Mouse (Mus musculus) yolk sac, embryonic 10.5 days (tissue): ENCODE measurements at regions not wholly inside any gene's neighbourhood (a gene's known extent, or its start where the extent isn't known, plus 50 kb on each side); places are given as distances from the start of the nearest gene placed in this dataset.

Source experiments
- DNase-seq: peaks from one replicate; pipeline ENCODE4 v3.0.0-alpha.2; 2017; ENCODE audit warnings: low spot score

DNA sequence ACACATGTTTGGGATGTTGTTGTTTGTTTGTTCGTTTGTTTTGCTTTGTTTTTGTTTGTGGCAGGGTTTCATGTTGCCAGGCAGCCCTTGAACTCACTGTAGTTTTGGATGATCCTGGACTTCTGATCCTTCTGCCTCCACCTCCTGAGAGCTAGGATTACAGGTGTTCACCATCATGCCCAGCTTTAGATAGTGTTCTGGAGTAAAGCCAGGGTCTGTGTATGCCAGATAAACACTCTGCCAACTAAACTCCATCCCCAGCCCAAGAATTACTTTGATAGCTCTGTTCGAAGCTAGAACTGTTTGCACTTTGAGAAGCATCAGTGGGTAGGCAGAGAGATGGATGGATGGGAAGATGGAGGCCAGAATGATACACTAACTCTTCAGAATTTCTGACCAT, 368.0 kb upstream of the Gm10306 start:
- no peak for DNase-seq

- DNase-seq, result no peak
Measured at GRCm38 (mm10) chr4:94188888-94189287, 367.5 kb upstream of the Gm10306 start.

- DNase-seq, result no peak
Measured at GRCm38 (mm10) chr4:94190940-94191339, 365.4 kb upstream of the Gm10306 start.

DNA sequence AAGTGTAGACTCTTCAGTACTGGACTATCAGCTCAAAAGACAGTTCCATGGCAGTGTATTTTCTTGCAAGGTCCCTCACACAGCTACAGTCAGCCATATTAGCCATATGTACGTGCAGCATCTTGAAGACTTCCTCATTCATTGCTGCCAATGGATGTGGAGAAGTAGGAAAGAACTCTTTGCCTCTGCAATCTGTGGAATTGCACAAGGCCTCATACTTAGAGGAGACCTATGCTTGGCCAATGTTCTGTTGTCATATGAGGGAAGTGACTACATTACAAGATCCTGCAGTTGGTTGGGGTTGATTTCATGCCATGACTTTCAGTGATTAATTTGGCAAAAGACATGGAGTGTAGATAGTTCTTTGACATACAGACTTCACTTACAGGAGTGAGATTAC, 340.1 kb upstream of the Gm10306 start:
- DNase-seq, result no peak

DNA sequence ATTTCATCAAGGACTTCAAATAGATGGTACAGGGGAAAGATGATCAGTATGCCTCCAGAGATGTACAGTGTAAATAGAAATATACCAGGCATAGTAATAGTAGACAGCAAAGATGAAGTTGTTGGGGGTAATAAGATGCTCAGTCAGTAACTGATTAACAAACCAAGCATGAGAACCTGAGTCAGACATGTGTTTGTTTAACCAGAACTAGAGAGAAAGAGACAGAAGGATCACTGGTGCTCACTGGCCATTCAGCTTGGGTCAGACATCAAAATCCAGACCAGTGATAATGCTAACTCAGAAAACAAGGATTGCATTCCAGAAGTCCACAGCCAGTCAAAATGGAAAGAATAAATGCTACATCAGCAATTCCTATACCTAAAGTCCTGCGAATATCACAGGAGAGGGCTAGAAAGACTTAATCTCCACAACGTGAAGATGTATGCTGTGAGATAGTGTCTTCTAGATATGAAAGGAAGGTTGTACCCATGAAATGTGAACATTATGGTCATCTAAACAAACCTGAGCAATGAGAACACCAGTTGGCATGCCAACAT, 320.6 kb upstream of the Gm10306 start:
- no peak for DNase-seq

GRCm38 (mm10) chr4:94256026-94256425, 300.3 kb upstream of the Gm10306 start:
- no peak for DNase-seq

DNA sequence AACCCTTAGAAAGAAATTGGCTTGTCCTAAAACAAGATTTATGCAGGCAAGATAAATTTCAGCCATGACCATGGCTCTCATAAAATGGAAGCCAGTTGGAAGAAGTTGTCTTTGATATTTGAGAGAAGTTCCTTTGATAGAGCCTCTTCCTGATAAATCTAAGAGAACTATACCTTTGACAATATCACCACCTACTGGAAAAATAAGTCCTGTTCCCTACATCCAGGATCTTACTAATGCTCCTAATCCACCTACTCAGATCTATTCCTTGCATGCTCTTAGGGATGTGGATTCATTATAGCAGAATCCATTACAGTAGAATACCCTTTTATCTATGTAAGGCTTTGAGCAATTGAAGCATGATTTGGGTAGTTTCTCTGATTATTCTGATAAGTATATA, 295.2 kb upstream of the Gm10306 start:
- no peak for DNase-seq

- no peak for DNase-seq
Measured at GRCm38 (mm10) chr4:94281732-94282131, 274.6 kb upstream of the Gm10306 start.

GRCm38 (mm10) chr4:94292150-94292549, 264.2 kb upstream of the Gm10306 start:
- no peak for DNase-seq

DNA sequence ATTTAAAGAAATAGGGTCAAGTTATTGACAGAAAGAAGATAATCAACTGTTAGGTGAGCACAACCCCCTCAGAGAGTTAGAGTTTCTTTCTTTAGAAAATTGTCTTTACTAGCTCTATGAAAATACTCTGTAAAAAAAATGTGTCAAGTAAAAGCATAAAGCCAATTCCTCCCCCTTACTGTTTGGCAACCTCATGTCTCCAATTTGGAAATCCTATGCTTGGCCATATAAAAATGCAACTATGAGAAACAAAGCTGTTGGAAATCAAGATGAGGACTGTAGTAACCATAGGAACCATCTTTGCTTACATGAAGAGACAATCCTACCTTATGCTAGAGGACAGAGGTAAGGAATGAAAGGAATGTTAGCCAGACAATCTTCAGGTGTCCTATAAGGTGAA, 239.0 kb upstream of the Gm10306 start:
- DNase-seq, result no peak

DNA sequence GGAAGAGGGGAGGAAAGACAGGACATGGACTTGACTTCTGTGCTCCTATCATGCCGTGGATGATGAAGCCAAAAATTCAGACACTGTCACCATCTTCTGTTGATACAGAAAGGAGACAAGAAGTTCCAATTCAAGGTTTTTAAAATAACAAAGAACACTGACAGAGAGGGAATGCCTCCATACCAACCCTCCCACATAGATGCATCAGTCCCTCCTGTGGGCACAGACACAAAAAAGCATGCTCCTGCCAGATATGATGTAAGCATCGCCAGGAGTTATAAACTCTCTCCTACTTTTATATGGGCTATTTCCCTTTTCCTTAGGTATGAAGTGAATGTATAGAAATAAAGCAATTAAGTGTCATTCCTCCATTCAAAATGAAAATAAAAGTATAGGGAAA, 229.6 kb upstream of the Gm10306 start:
- no peak for DNase-seq

DNA sequence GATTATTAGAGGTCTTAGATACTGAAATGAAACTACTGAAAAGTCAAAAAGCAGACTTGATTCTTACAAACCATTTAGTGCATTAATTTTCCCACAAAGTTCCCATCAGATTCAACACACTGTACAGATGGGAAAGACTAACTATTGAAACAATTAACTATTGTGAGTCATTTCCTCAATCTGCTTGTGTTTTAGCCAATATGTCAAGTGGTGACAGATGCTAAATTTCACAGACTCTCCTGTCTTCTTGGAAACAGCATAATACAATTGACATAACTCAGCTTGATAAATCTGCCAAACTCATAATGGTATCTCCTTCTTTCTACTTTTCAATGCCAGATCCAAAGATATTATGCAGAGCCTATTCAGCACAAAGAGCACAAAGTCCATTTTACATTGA, 213.0 kb upstream of the Gm10306 start:
- no peak for DNase-seq

GRCm38 (mm10) chr4:94349273-94349672, 207.1 kb upstream of the Gm10306 start:
- DNase-seq, result no peak

DNA sequence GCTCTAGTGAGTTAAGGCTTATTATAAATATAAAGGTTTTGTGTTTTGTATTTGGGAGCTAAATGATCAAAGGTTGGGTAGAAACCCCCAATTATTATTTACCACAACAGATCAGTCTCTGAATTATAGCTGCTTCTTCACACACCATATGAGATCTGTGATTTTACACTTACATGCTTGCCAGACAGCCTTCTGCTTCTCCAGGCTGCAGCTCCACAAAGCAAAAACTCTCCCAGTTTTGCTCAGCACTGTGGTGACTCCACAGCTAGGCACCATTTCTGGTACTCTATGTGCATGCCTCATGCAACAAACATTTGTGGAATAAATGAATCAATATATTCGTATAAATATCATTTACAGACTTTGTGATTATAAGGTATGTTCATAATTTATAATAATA, 199.4 kb upstream of the Gm10306 start:
- DNase-seq, result no peak

GRCm38 (mm10) chr4:94360810-94361527, 195.4 kb upstream of the Gm10306 start:
- DNase-seq, result no peak

DNA sequence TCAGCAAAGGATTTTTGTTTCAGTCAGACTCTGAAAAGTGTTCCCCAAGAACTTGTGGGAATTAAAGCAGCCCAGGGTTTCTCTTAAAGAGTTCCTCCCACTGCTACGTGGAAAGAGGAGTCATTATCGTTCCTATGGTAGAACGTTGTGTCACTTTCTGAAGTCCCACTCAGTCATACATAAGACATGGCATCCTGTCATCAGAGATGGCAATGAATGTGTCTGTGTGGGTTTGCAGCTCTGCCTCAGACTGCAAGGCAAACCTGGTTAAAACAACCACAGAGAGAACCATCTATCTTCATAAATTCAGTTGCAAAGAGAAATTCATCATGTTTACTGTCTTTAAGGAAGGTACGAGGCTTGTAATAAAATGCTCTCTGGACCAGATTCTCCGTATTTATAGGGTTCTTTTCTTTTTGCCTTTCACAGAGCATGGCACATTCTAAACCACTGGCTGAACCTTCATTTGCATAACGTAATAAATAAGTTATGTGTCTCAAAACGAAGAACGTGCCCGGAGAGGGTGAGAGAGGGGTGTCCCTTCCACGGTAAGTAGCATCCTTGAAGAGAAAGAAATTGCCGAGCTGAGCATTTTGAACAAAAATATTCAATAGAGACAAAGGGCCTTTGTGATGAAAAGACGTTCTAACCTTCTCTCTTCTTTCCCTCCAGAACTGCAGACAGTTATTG, 194.7 kb upstream of the Gm10306 start:
- no peak for DNase-seq

GRCm38 (mm10) chr4:94365375-94365774, 191.0 kb upstream of the Gm10306 start:
- DNase-seq, result no peak

DNA sequence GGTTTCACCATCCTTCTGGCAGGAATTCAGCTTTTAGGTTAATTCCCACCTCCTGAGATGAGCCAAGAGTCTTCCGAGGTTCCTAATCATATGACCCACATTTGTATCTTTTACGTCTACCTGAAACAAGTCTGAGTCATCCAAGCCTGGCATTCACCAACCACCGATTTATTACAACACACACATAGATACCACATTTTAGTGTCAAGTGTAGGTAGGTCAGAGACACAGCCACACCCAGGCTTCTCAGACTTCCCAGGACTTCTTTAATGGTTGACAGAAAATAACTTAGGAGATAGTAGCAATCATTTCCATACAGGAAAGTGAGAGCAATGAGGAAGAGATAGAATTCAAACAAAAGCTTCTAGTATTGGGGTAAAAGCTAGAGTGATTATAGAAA, 189.2 kb upstream of the Gm10306 start:
- no peak for DNase-seq

DNA sequence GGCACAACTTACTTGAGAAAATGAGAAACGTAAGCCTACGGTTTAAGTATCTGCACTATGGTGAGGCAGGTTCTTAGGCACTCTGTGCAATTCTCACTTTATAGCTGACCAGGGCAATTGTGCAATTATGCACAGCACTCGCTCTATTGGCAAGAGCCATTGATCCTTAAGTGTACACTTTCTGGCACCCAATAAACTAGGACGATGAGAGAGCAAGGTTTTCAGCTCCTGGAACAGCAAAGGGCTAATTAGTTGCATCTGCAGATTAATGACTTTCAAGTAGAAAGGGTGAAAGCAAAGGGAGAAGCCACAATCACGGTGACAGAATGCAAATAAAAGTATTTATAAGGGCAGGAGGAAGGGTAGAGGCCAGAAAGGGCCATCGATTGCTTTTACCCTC, 185.4 kb upstream of the Gm10306 start:
- DNase-seq, result no peak

DNA sequence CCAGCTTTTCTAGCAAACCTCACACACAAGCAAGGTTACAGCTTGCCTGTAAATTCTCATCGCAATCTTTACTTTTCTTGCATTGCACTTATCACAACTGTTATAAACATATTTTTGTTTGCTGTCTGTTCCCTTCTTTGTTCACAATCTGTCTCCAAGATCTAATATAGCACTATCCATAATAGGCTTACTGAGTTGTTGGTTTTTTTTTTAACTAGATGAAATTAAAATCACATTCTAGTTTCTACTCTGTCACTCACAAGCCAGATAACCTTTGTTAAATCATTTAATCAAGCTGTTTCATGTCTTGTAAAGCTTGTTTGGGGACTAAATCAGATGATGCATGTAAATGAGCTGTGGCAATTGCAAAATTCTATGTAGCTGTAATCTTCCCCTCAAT, 180.1 kb upstream of the Gm10306 start:
- no peak for DNase-seq

- DNase-seq, result no peak
Measured at GRCm38 (mm10) chr4:94385703-94386102, 170.6 kb upstream of the Gm10306 start.

DNA sequence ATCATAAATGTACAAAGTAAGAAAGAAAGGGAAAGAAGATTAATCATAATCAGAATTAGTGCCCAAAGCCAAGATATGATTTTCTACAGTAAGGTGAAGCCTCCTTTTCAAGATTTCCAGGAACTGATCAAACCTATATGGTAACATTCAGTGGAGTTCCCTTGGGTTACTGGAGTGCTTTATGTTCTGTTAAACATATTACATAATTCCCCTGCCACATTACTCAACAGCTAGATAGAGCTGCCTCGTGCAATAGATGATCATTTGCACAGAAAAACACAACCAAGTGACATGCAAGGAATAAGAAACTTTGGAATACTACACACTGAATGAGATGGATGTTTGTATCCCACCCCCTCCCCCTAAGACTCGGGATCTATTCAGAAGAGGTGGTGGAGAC, 168.0 kb upstream of the Gm10306 start:
- DNase-seq, result no peak

DNA sequence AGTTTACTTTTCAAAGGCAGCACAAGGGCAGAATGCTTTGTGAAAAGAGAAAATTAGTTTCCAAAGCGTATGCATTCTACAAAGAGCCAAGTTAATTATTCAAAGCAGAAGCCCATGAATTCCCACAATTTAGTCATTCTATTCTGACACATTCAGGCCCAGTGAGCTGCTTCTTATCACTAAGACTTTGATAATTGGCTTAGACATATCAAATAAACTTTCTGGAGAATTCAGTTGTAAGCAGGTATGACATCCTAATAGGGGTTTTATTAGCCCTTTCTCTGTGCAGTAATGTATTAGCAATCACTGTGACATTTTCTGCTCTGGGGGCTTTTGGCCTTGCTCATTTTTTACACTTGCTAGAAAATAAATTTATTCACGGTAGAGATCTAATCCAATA, 161.9 kb upstream of the Gm10306 start:
- DNase-seq, result no peak

GRCm38 (mm10) chr4:94397284-94397683, 159.1 kb upstream of the Gm10306 start:
- DNase-seq, result no peak
